Mouse (Mus musculus) bone marrow, adult 2 months (tissue): ENCODE data around the gene Ssr4. TPM values are rescaled to one million over a fixed set of nuclear protein-coding genes. Genes with fewer than 3 reads are reported as not detected.
"Not testable (repeated sequence)": the region's sequence is repeated elsewhere in the genome, so short reads cannot be mapped to it uniquely, and the experiment has no call there.

Source experiments
- H3K27ac ChIP-seq: fragments of 200-500 bp; 2 replicates; pipeline ENCODE4 v1.5.1; 2012; ENCODE audit warnings: low read depth, mild to moderate bottlenecking, control low read depth, inconsistent platforms, low read length; ENCODE audit not compliant: control insufficient read depth, poor library complexity, insufficient read depth
- H3K4me1 ChIP-seq: fragments of 200-500 bp; 2 replicates; pipeline ENCODE4 v1.6.1; 2011; ENCODE audit warnings: low read length; ENCODE audit not compliant: control insufficient read depth, insufficient read depth
- H3K4me3 ChIP-seq: fragments of 200-500 bp; replicated peaks from 2 replicates; pipeline ENCODE3; 2011; ENCODE audit warnings: mild to moderate bottlenecking, low read depth, low read length, control low read depth; ENCODE audit not compliant: control insufficient read depth
- CTCF ChIP-seq: fragments of 200-500 bp; IDR thresholded peaks from 2 replicates; pipeline ENCODE4 v1.5.1; 2011; ENCODE audit warnings: low read length, control low read depth; ENCODE audit not compliant: control insufficient read depth, insufficient read depth
- POLR2A ChIP-seq: fragments of 200-500 bp; IDR thresholded peaks from 2 replicates; pipeline ENCODE4 v1.6.1; 2011; ENCODE audit warnings: low read depth, mild to moderate bottlenecking, control low read depth, low read length, borderline replicate concordance; ENCODE audit not compliant: control insufficient read depth
- WGBS: fragments of 180-500 bp; shearing (Covaris S2); methylation state at CpG from one replicate; pipeline ENCODE4 v1.1.7; 2018; 5-methylcytosine and 5-hydroxymethylcytosine counted together
- polyA plus RNA-seq: library from polyadenylated mRNA; stranded (reverse); fragments of >200 nt; gene quantifications from 2 replicates; pipeline ENCODE4 v1.2.4, GENCODE M21; 2011; ENCODE audit warnings: low replicate concordance; ENCODE audit not compliant: missing spikeins, insufficient read depth, insufficient read length

The Ssr4 gene
- polyA plus RNA-seq: 47.8 and 107 TPM in 2 replicates

DNA sequence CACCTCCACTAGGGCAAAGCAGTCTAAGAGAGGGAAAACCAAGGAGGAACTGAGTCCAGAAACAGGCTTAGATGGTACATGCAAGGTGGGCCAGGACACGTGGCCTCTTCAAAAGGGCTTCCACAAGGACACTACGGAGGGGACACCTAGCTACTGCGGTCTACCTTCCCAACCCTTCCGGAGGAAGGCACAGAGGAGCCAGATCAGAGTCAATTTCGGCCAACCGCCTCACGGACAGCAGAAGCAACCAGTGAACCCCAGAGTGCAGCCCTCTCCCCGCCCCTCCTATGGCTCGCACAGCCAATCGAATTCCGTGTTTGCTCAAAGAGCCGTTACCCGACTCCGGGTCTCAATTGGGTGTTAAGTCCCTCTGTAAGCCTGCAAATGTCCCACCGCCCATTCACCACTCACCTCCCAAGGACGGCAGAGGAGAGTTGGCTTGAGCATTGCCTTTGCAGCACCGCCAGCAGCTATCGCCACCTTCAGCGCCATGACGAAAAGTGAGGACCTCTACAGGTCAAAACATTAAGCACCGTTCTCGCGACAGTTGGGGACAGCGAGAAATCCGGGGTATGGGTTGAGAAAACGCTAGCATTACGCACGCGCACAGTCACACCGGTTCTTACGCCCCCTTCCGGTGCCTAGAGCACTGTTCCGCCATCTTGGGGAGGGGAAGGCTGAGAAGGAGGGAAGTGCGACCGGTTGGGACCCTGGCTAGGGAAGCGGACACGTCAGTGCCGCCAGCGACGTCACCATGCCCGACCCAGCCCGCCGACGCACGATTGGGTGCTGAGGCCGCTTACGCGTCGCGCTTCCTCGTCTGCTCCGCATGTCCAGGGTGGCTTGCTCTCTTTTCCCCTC is at the start of gene Ssr4, which contains the start of gene Idh3g:
Gene Ssr4 (plus strand): TSS at position 665 of the 861 bp plus-strand sequence.
Gene Idh3g (minus strand): TSS at position 534 of the 861 bp plus-strand sequence.
- Histone ChIP-seq H3K4me1 (no peaks in the 10 kb centered on the region; the same call in 1 of the 2 replicates), H3K4me3 (peak within 1 kb of the TSS; percentile 87), H3K27ac (peak within 1 kb of the TSS; percentile 92)
- TF ChIP-seq POLR2A (peak; percentile 71; the same call in 1 of the 2 replicates), CTCF (peak; percentile 35; the same call in 1 of the 2 replicates)
- 10% methylated on average over 52 of the region's 52 CpGs for WGBS

DNA sequence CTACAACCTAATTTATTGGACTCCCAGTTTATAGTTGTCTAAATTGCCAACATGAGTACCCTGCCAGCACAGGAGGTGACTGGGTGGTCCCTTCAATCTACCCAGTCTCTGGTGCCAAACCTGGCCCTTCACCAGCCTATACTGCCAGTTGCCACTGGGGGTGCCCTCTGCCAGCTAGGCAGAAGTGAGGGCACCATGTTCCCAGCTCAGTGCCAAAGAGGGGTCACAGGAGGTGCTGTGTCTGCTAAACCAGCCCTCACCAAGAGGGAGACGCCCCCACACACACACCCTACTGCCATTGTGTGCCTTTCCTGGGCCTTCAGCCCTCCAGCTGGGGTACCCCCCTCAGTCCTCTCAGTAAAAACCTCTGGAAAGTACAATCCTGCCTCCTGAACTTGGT is 48.7 kb upstream of the Ssr4 start:
- no peaks in the 10 kb centered on the region for H3K4me1 ChIP-seq
- TF ChIP-seq CTCF (peak; percentile 31; the same call in 1 of the 2 replicates), POLR2A (no peak)
- 74% methylated on average over 1 of the region's 1 CpGs for WGBS

DNA sequence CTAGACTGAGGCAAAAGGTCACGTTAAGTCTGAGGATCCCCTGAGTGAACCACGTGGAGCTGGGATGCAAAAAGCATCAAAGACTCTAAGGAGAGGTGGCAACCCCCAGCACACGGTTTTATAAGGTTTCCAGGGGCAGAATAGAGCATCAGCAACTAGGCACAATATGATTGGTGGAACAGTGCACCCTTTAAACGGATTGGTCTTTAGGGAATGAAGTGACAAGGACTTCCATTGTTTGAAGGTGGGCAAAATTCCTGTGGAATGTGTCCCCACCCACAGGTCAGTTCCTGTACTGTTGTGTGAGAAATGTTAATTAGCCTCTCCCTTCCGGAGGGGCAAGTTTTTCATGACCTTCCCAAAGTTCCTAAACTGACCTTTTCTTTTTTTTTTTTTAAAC is 47.7 kb upstream of the Ssr4 start:
- no peak overlapping the region for H3K27ac ChIP-seq
- WGBS: 61% methylated on average over 5 of the region's 5 CpGs
- H3K4me1 ChIP-seq: no peaks in the 10 kb centered on the region
- H3K4me3 ChIP-seq: no peak overlapping the region
- TF ChIP-seq POLR2A (no peak), CTCF (no peak)

More for the DNA sequence above, 48.7 kb upstream of the Ssr4 start:
- H3K27ac ChIP-seq: no peak overlapping the region
- no peak overlapping the region for H3K4me3 ChIP-seq

- 80% methylated on average over 7 of the region's 7 CpGs for WGBS
- H3K4me3 ChIP-seq, H3K4me1 ChIP-seq, H3K27ac ChIP-seq: not testable (repeated sequence)
Measured at GRCm38 (mm10) chrX:73739841-73740240, 47.0 kb upstream of the Ssr4 start.

DNA sequence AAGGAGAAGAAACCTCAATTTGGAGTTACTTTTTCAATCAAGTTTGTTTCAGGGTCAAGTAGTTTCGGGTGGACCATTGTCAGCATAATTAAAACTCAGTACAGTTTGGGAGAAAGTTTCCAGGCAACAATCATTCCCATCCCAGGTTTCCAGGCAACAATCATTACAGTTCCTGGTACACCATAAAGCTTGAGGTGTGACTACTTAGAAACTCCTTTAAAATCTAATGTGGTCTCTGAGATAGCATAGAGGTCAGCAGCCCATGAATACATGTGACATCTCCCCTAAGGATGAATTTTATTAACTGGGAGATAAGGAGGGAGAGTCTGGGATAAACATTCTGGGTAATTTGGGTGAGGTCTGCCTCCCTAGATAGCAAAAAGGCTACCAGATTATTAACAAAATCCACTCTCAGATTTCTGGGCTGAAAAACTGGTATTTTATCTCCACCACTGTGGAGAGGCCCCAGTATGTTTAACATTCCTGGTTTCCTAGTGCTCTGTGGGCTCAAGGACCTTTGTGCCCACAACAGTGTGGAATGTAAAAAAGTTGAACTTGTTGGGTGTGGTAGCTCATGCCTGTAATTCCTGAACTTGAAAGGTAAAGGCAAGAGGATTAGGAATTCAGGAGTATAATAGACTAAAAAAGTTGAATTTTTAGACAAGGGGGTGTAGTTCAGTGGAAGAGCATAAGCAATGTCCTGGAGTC is 41.9 kb upstream of the Ssr4 start:
- no peak overlapping the region for H3K4me3 ChIP-seq
- 85% methylated on average over 1 of the region's 1 CpGs for WGBS
- no peaks in the 10 kb centered on the region for H3K4me1 ChIP-seq
- H3K27ac ChIP-seq: no peak overlapping the region
- TF ChIP-seq CTCF (no peak), POLR2A (no peak)

GRCm38 (mm10) chrX:73748977-73749376 is 37.9 kb upstream of the Ssr4 start:
- TF ChIP-seq POLR2A (no peak), CTCF (no peak)
- H3K27ac ChIP-seq: no peak overlapping the region
- 76% methylated on average over 1 of the region's 1 CpGs for WGBS
- H3K4me3 ChIP-seq: no peak overlapping the region
- H3K4me1 ChIP-seq: no peaks in the 10 kb centered on the region

GRCm38 (mm10) chrX:73756334-73757140 is 30.3 kb upstream of the Ssr4 start, which contains the start of gene Plxnb3:
Plxnb3 (plus strand) TSS chrX:73757090.
- WGBS: 83% methylated on average over 5 of the region's 5 CpGs
- Histone ChIP-seq H3K27ac (no peak within 1 kb of the TSS), H3K4me3 (no peak within 1 kb of the TSS), H3K4me1 (no peaks in the 10 kb centered on the region)
- TF ChIP-seq POLR2A (no peak), CTCF (no peak)

GRCm38 (mm10) chrX:73758611-73759290 is 28.1 kb upstream of the Ssr4 start:
- no peak overlapping the region for H3K4me3 ChIP-seq
- H3K27ac ChIP-seq: no peak overlapping the region
- no peak for TF ChIP-seq CTCF
- no peak for TF ChIP-seq POLR2A
- no peaks in the 10 kb centered on the region for H3K4me1 ChIP-seq
- 71% methylated on average over 13 of the region's 13 CpGs for WGBS
